Mouse (Mus musculus) left cerebral cortex, postnatal 36 days (tissue): ENCODE data around the gene Gm13030. TPM values are rescaled to one million over a fixed set of nuclear protein-coding genes. Genes with fewer than 3 reads are reported as not detected.
A peak's percentile ranks its signal among the peaks of the same experiment; 100 is the strongest.
"Not testable (repeated sequence)": the region's sequence is repeated elsewhere in the genome, so short reads cannot be mapped to it uniquely, and the experiment has no call there.

Experiments used
- DNase-seq, 2 experiments: peaks; one replicate each; pipeline ENCODE4 v3.0.0; 2021 to 2022; ENCODE audit warnings: low spot score in 2 of 2, mixed read lengths in 1 of 2
- intact Hi-C: fragments of 180-260 bp; cut with DNase I; formaldehyde crosslinking; loops from one replicate; pipeline ENCODE4 v1.15.1; 2025
- total RNA-seq, 2 experiments: library from RNA; stranded (reverse); gene quantifications; 2 replicates each; pipeline ENCODE4 v1.2.3; 2021

Gm13030 gene
- total RNA-seq, 2 experiments from 2014 or later = not detected

GRCm38 (mm10) chr4:138875275-138875674 lies 1.5 kb upstream of the Gm13030 start:
- DNase-seq, intact Hi-C loops: not testable (repeated sequence)

- intact Hi-C loops = no loop called here
- DNase-seq = no peak
Observed at GRCm38 (mm10) chr4:138868666-138869065, 5.1 kb downstream of the Gm13030 start.

GRCm38 (mm10) chr4:138866413-138866812 lies 7.4 kb downstream of the Gm13030 start:
- DNase-seq = peak in 1 of 2 experiments; percentile 77
- intact Hi-C loops = loop anchor here (2.0 kb wide), 1 partner anchor 18 kb away; no protein-coding TSS in a partner anchor

- no peak for DNase-seq
Observed at GRCm38 (mm10) chr4:138865991-138866390, 7.8 kb downstream of the Gm13030 start.

GRCm38 (mm10) chr4:138865092-138865491 lies 8.7 kb downstream of the Gm13030 start:
- no peak for DNase-seq
- intact Hi-C loops = no loop called here

More at GRCm38 (mm10) chr4:138865991-138866390, 7.8 kb downstream of the Gm13030 start:
- intact Hi-C loops = loop anchor here (2.0 kb wide), 1 partner anchor 19 kb away; no protein-coding TSS in a partner anchor

- intact Hi-C loops = no loop called here
- DNase-seq = no peak
Observed at GRCm38 (mm10) chr4:138863344-138863998, 10.3 kb downstream of the Gm13030 start, which contains the start of gene Pla2g5. Gene Pla2g5 (minus strand): TSS chr4:138863482.

GRCm38 (mm10) chr4:138859728-138860127 lies 14.0 kb downstream of the Gm13030 start:
- DNase-seq = peak in 1 of 2 experiments; percentile 64
- intact Hi-C loops = loop anchor here (10.0 kb wide), 1 partner anchor 295 kb away; no protein-coding TSS in a partner anchor

- intact Hi-C loops = loop anchor here (10.0 kb wide), 1 partner anchor 294 kb away; no protein-coding TSS in a partner anchor
- peak in 1 of 2 experiments; percentile 32 for DNase-seq
Observed at GRCm38 (mm10) chr4:138859245-138859644, 14.5 kb downstream of the Gm13030 start.

- intact Hi-C loops = loop anchor here (10.0 kb wide), 1 partner anchor 294 kb away; no protein-coding TSS in a partner anchor
Observed at GRCm38 (mm10) chr4:138858446-138858845, 15.3 kb downstream of the Gm13030 start.

GRCm38 (mm10) chr4:138857576-138857975 lies 16.2 kb downstream of the Gm13030 start:
- no peak for DNase-seq
- intact Hi-C loops = loop anchor here (10.0 kb wide), 1 partner anchor 293 kb away; no protein-coding TSS in a partner anchor

More at GRCm38 (mm10) chr4:138858446-138858845, 15.3 kb downstream of the Gm13030 start:
- DNase-seq = peak in 1 of 2 experiments; percentile 35

GRCm38 (mm10) chr4:138856491-138856890 lies 17.3 kb downstream of the Gm13030 start:
- DNase-seq = peak; percentile 61 to 62
- intact Hi-C loops = loop anchor here (10.0 kb wide), 1 partner anchor 292 kb away; no protein-coding TSS in a partner anchor

GRCm38 (mm10) chr4:138855092-138855632 lies 18.6 kb downstream of the Gm13030 start:
- peak in 1 of 2 experiments; percentile 32 for DNase-seq
- intact Hi-C loops = loop anchor here (10.0 kb wide), 1 partner anchor 290 kb away; no protein-coding TSS in a partner anchor

- intact Hi-C loops = loop anchor here (5.0 to 10.0 kb wide), 2 partner anchors 51 to 288 kb away; no protein-coding TSS in a partner anchor
- DNase-seq = peak in 1 of 2 experiments; percentile 22
Observed at GRCm38 (mm10) chr4:138852961-138853360, 20.8 kb downstream of the Gm13030 start.

- intact Hi-C loops = loop anchor here (1.0 to 10.0 kb wide), 5 partner anchors 49 to 404 kb away; no protein-coding TSS in a partner anchor
- DNase-seq = peak; percentile 83 to 86
Observed at GRCm38 (mm10) chr4:138851463-138851862, 22.3 kb downstream of the Gm13030 start.

- peak; percentile 88 to 89 for DNase-seq
- intact Hi-C loops = no loop called here
Observed at GRCm38 (mm10) chr4:138841386-138841785, 32.4 kb downstream of the Gm13030 start.

- intact Hi-C loops = no loop called here
- no peak for DNase-seq
Observed at GRCm38 (mm10) chr4:138840726-138841125, 33.0 kb downstream of the Gm13030 start.

GRCm38 (mm10) chr4:138839806-138840205 lies 34.0 kb downstream of the Gm13030 start:
- intact Hi-C loops = no loop called here
- no peak for DNase-seq

GRCm38 (mm10) chr4:138827147-138827546 lies 46.6 kb downstream of the Gm13030 start:
- DNase-seq = no peak
- intact Hi-C loops = no loop called here

- intact Hi-C loops = no loop called here
- DNase-seq = no peak
Observed at GRCm38 (mm10) chr4:138825751-138826567, 47.8 kb downstream of the Gm13030 start.
